Mouse (Mus musculus) olfactory bulb, adult 2 months (tissue): ENCODE measurements around the gene Add2. TPM values are rescaled to one million over a fixed set of nuclear protein-coding genes. Genes with fewer than 3 reads are reported as not detected.

Source experiments
- H3K27ac ChIP-seq: fragments of 200-500 bp; 2 replicates; pipeline ENCODE4 v1.5.1; 2012; ENCODE audit warnings: low read depth, low read length; ENCODE audit not compliant: insufficient read depth
- H3K4me1 ChIP-seq: fragments of 200-500 bp; 2 replicates; pipeline ENCODE4 v1.6.1; 2012; ENCODE audit warnings: low read length; ENCODE audit not compliant: control insufficient read depth, insufficient read depth
- H3K4me3 ChIP-seq: fragments of 200-500 bp; 2 replicates; pipeline ENCODE4 v1.5.1; 2012; ENCODE audit warnings: mild to moderate bottlenecking, low read depth, low read length, moderate library complexity; ENCODE audit not compliant: insufficient read depth
- CTCF ChIP-seq: fragments of 200-500 bp; IDR thresholded peaks from 2 replicates; pipeline ENCODE4 v1.5.1; 2012; ENCODE audit warnings: low read depth, mild to moderate bottlenecking, low read length, moderate library complexity; ENCODE audit not compliant: insufficient read depth
- POLR2A ChIP-seq: fragments of 200-500 bp; IDR thresholded peaks from 2 replicates; pipeline ENCODE4 v1.6.1; 2012; ENCODE audit warnings: mild to moderate bottlenecking, low read depth, low read length, moderate library complexity; ENCODE audit not compliant: insufficient read depth
- WGBS: fragments of 180-500 bp; shearing (Covaris S2); methylation state at CpG from one replicate; pipeline ENCODE4 v1.1.7; 2018; 5-methylcytosine and 5-hydroxymethylcytosine counted together
- polyA plus RNA-seq: library from polyadenylated mRNA; stranded (reverse); fragments of >200 nt; gene quantifications from 2 replicates; pipeline ENCODE4 v1.2.4, GENCODE M21; 2012; ENCODE audit warnings: low replicate concordance; ENCODE audit not compliant: missing spikeins, insufficient read depth, insufficient read length

Gene Add2
- polyA plus RNA-seq, 1 experiment: 39.6 TPM

DNA sequence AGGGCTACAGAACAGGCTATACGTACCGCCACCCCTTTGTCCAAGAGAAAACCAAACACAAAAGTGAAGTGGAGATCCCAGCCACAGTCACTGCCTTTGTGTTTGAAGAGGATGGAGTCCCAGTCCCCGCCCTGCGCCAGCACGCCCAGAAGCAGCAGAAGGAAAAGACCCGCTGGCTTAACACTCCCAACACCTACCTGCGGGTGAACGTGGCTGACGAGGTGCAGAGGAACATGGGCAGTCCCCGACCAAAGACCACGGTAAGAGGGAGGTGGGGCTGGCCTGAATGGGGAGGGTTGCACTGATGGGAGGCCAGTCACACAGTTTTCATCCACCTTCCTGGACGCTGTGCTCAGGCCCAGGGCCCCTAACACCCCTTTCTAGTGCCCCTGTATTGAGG lies 77.6 kb downstream of the Add2 start:
- H3K27ac ChIP-seq: no peak overlapping the region
- WGBS: 87% methylated on average over 12 of the region's 12 CpGs
- no peak for TF ChIP-seq POLR2A
- TF ChIP-seq CTCF: no peak

GRCm38 (mm10) chr6:86107101-86107500 lies 78.6 kb downstream of the Add2 start:
- WGBS: 83% methylated on average over 4 of the region's 4 CpGs
- TF ChIP-seq POLR2A: no peak
- TF ChIP-seq CTCF: no peak
- Histone ChIP-seq H3K27ac (no peak overlapping the region), H3K4me1 (peaks cover 16% of the 10 kb centered on the region), H3K4me3 (no peak overlapping the region)

More for the DNA sequence above, 77.6 kb downstream of the Add2 start:
- Histone ChIP-seq H3K4me1 (peaks cover 26% of the 10 kb centered on the region), H3K4me3 (no peak overlapping the region)

- TF ChIP-seq POLR2A (no peak), CTCF (no peak)
- 70% methylated on average over 3 of the region's 3 CpGs for WGBS
- Histone ChIP-seq H3K27ac (no peak overlapping the region), H3K4me3 (no peak overlapping the region), H3K4me1 (no peaks in the 10 kb centered on the region)
These were observed 87.4 kb downstream of the Add2 start for GRCm38 (mm10) chr6:86115843-86116242.

DNA sequence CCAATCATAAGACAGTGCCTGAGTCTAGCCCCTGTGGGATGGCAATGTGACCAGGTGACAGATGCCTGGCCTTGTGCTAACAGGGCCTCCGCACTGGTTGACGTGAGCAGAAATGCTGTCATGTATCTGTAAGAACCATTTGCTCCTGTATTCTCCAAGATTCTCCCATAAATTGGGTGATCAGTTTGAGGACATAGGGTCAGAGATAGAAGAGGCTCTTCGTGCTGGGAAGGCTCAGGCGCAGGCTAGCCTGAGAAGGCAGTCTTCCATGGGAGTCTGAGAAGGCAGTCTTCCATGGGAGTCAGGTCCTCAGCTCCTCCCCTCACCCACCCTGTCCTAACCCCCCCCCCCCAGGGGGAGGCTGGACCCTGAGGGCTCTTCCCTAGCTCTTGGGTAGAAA lies 94.6 kb downstream of the Add2 start:
- H3K4me3 ChIP-seq: no peak overlapping the region
- 94% methylated on average over 4 of the region's 4 CpGs for WGBS
- 0 out of 2 replicates have a peak, but pooled peaks cover 2% of the 10 kb centered on the region for H3K4me1 ChIP-seq
- H3K27ac ChIP-seq: no peak overlapping the region
- TF ChIP-seq CTCF: no peak
- no peak for TF ChIP-seq POLR2A

DNA sequence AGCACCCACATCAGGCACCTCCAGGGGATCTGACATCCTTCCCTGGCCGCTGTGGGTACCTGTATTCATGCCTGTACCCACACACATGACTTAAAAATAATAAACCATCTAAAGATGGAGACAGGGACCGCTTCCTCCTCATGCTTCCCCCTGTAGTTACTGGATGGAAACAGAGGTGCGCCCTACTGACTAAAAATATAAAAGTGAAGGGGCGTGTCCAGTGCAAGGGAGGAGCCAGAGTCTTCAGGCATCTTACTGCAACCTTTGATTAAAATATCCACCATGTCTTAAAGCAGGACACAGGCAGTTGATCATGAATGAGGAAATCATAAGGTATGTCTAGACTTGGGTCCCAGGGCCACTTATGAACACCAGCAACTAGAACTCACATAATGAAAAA lies 97.3 kb downstream of the Add2 start:
- TF ChIP-seq POLR2A: no peak
- no peak for TF ChIP-seq CTCF
- 63% methylated on average over 4 of the region's 4 CpGs for WGBS
- no peak overlapping the region for H3K4me3 ChIP-seq
- H3K27ac ChIP-seq: no peak overlapping the region
- 0 out of 2 replicates have a peak, but pooled peaks cover 2% of the 10 kb centered on the region for H3K4me1 ChIP-seq

DNA sequence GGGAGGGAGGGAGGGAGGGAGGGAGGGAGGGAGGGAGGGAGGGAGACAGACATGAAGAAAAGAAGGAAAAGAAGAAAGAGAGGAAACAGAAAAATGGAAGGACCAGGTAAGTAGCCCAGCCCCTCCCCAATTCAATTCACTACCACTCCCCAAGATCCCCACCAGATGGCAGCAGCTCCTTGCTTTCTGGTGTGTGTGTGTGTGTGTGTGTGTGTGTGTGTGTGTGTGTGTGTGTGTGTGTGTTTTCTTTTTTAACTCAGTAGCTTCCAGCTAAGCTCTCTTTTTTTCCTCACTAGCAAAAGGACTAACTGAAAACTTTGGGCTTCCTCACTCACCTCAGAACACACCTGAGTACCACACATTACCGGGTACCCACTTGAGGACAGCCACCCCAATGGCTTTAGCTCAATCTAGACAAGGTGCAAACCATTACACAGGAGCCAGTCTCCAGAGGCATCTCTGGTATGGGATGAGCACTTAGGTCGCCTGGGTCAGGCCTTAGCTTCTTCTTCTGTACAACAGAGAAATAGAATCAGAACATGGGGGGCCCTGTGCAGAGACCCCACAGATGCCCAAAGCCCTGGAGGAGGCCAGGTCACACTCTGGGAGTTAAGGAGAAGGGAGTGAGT lies 98.6 kb downstream of the Add2 start:
- H3K27ac ChIP-seq: no peak overlapping the region
- no peak for TF ChIP-seq POLR2A
- peak; percentile 20; the same call in 1 of the 2 replicates for TF ChIP-seq CTCF
- 46% methylated on average over 2 of the region's 2 CpGs for WGBS
- H3K4me3 ChIP-seq: no peak overlapping the region
- H3K4me1 ChIP-seq: 0 out of 2 replicates have a peak, but pooled peaks cover 2% of the 10 kb centered on the region

- 35% methylated on average over 4 of the region's 4 CpGs for WGBS
- no peak overlapping the region for H3K4me3 ChIP-seq
- H3K27ac ChIP-seq: no peak overlapping the region
- H3K4me1 ChIP-seq: 0 out of 2 replicates have a peak, but pooled peaks cover 2% of the 10 kb centered on the region
- TF ChIP-seq CTCF: no peak
- TF ChIP-seq POLR2A: no peak
These were observed 100.0 kb downstream of the Add2 start for GRCm38 (mm10) chr6:86128504-86128903.

DNA sequence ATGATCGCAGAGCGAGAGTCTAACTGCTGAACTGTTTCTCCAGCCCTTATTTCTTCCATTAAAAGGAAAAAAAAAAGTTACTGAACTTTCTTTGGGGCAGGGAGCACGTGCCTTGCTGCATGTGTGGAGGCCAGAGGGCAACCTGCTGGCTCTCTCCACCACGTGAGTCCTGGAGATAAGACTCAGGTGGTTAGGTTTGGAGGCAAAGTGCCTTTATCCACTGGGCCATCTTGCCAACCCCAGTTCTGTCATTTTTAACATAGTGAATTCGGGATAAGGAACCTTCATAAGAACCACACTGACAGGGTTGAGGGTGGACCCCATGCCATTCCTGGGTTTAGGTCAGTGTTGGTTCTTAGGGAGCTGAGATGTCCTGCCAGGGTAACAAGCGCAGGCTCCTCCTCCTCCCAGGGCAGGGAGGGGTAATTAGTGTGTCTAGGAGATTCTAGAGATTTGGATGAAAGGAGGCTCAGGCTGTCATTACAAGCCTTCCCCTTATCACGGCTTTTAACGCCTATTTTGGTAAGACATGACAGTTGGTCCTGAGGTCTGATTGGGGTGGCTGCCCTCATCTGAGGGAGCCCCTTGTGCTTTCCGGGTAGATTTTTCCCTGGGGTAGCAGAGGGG lies 101.5 kb downstream of the Add2 start:
- no peak overlapping the region for H3K27ac ChIP-seq
- no peak overlapping the region for H3K4me3 ChIP-seq
- TF ChIP-seq POLR2A (no peak), CTCF (no peak)
- 0 out of 2 replicates have a peak, but pooled peaks cover 2% of the 10 kb centered on the region for H3K4me1 ChIP-seq
- 62% methylated on average over 9 of the region's 9 CpGs for WGBS

GRCm38 (mm10) chr6:86133882-86134281 lies 105.4 kb downstream of the Add2 start:
- 74% methylated on average over 1 of the region's 1 CpGs for WGBS
- Histone ChIP-seq H3K4me3 (no peak overlapping the region), H3K27ac (no peak overlapping the region), H3K4me1 (no peaks in the 10 kb centered on the region)
- TF ChIP-seq CTCF (no peak), POLR2A (no peak)
